Comparison of ENCODE assay signal across 9 mouse cellular contexts in genomic region chr4:82619539-82619941, GRCm38 (mm10).
A peak's percentile ranks its signal among the peaks of the same experiment; 100 is the strongest.
DNase-seq lines count a peak whose midpoint lies in the region; ATAC-seq and TF ChIP-seq lines count a peak whose summit lies in the region.
"Had no signal": no experiment of that assay in that cellular context is flagged by ENCODE, and none has a peak within 500 bp of the region (broad histone marks: within the 10 kb centered on the region; RNA-seq: fewer than 3 reads in every experiment).

No protein-coding gene starts in this region.

- peak; percentile 18 for DNase-seq in liver
- DNase-seq in cerebellum, adult 2 months = peak; percentile 47 to 76
- peak; percentile 83 for DNase-seq in hindbrain, postnatal 0 days (ENCODE audit: low spot score)
- DNase-seq in left cerebral cortex, postnatal 14 days (ENCODE audit: low spot score in 2 of 2) = peak; percentile 76 to 86
- peak; percentile 67 for DNase-seq in right cerebral cortex, adult 18-20 months
- no peak for DNase-seq in spleen, adult 18-20 months
- no peak for DNase-seq in heart, embryonic 10.5 days (ENCODE audit: low spot score)

- H3K4me2 ChIP-seq in liver, embryonic 12.5 days = no peak overlapping the region
- H3K4me2 ChIP-seq in hindbrain, postnatal 0 days (ENCODE audit: low read depth, low read length) = no peak overlapping the region

- H3K4me3 ChIP-seq in liver, embryonic 12.5 days = no peak overlapping the region
- no peak overlapping the region for H3K4me3 ChIP-seq in cerebellum, adult 2 months (replicated peaks; ENCODE audit: insufficient read depth, low read depth, low read length)
- no peak overlapping the region for H3K4me3 ChIP-seq in hindbrain, postnatal 0 days (ENCODE audit: low read length)
- no peak overlapping the region for H3K4me3 ChIP-seq in heart, embryonic 10.5 days
- H3K4me3 ChIP-seq: megakaryocyte, embryonic 14.5 days had no signal

- no peaks in the 10 kb centered on the region for H3K36me3 ChIP-seq in liver, embryonic 12.5 days
- H3K36me3 ChIP-seq in hindbrain, postnatal 0 days (ENCODE audit: insufficient read depth, low read length) = no peaks in the 10 kb centered on the region
- H3K36me3 ChIP-seq in heart, embryonic 10.5 days = no peaks in the 10 kb centered on the region

- 47% methylated on average over 12 of the region's 12 CpGs for WGBS in liver, embryonic 12.5 days (ENCODE audit: insufficient replicate concordance)
- WGBS in cerebellum, adult 2 months = 18% methylated on average over 12 of the region's 12 CpGs
- 42% methylated on average over 12 of the region's 12 CpGs for WGBS in hindbrain, postnatal 0 days
- WGBS in heart, embryonic 10.5 days = 65% methylated on average over 12 of the region's 12 CpGs

- ATAC-seq in liver, embryonic 12.5 days = no peak
- peak; percentile 65 for ATAC-seq in hindbrain, postnatal 0 days

- no peak for TF ChIP-seq POLR2A in cerebellum, adult 2 months (IDR thresholded peaks at IDR 0.05; ENCODE audit: borderline replicate concordance, insufficient read depth, low read length)

- H3K27ac ChIP-seq in liver, embryonic 12.5 days = no peak overlapping the region
- H3K27ac ChIP-seq in cerebellum, adult 2 months (ENCODE audit: insufficient read depth, low read length) = no peak overlapping the region
- H3K27ac ChIP-seq in hindbrain, postnatal 0 days = no peak overlapping the region
- H3K27ac ChIP-seq in heart, embryonic 10.5 days = no peak overlapping the region

- H3K9me3 ChIP-seq in liver, embryonic 12.5 days (replicated peaks) = no peaks in the 10 kb centered on the region
- no peaks in the 10 kb centered on the region for H3K9me3 ChIP-seq in hindbrain, postnatal 0 days (ENCODE audit: low read length)
- H3K9me3 ChIP-seq in heart, embryonic 10.5 days = no peaks in the 10 kb centered on the region
- H3K9me3 ChIP-seq: megakaryocyte, embryonic 14.5 days had no signal

- H3K4me1 ChIP-seq in liver, embryonic 12.5 days = peaks cover 11% of the 10 kb centered on the region; the same call in 1 of the 2 replicates
- H3K4me1 ChIP-seq in cerebellum, adult 2 months (ENCODE audit: control insufficient read depth, insufficient read depth, low read length) = peaks cover 6% of the 10 kb centered on the region; the same call in 1 of the 2 replicates
- H3K4me1 ChIP-seq in hindbrain, postnatal 0 days (ENCODE audit: insufficient read depth, low read length) = peaks cover 3% of the 10 kb centered on the region; the same call in 1 of the 2 replicates
- peaks cover 49% of the 10 kb centered on the region for H3K4me1 ChIP-seq in heart, embryonic 10.5 days
- H3K4me1 ChIP-seq: megakaryocyte, embryonic 14.5 days had no signal

- no peaks in the 10 kb centered on the region for H3K27me3 ChIP-seq in liver, embryonic 12.5 days (replicated peaks)
- no peaks in the 10 kb centered on the region for H3K27me3 ChIP-seq in cerebellum, adult 2 months (ENCODE audit: control insufficient read depth, insufficient read depth, low read length)
- H3K27me3 ChIP-seq in hindbrain, postnatal 0 days (ENCODE audit: insufficient read depth, low read length) = no peaks in the 10 kb centered on the region
- no peaks in the 10 kb centered on the region for H3K27me3 ChIP-seq in heart, embryonic 10.5 days (ENCODE audit: insufficient read depth, poor library complexity, severe bottlenecking)
- H3K27me3 ChIP-seq: megakaryocyte, embryonic 14.5 days had no signal

- intact Hi-C loops in left cerebral cortex, postnatal 14 days (cut with DNase I) = loop anchor here (10.0 kb wide), 2 partner anchors 1125 to 1435 kb away; no protein-coding TSS in a partner anchor

- H3K9ac ChIP-seq in liver, embryonic 12.5 days = no peak overlapping the region
- no peak overlapping the region for H3K9ac ChIP-seq in hindbrain, postnatal 0 days (replicated peaks; ENCODE audit: low read length)

- peak; percentile 36; the same call in 1 of the 2 replicates for TF ChIP-seq CTCF in cerebellum, adult 2 months (IDR thresholded peaks at IDR 0.05; ENCODE audit: borderline replicate concordance, insufficient read depth, low read depth, low read length)
- TF ChIP-seq CTCF in hindbrain, postnatal 0 days (IDR thresholded peaks at IDR 0.05; ENCODE audit: low read depth) = peak; percentile 66

Comparison
In these comparisons a context has a peak if more than half of its experiments do, and no peak if none do; other contexts are left out.
1. DNase-seq: peak in liver (single experiment), cerebellum, adult 2 months (2 of 2), hindbrain, postnatal 0 days (single experiment), left cerebral cortex, postnatal 14 days (2 of 2) and right cerebral cortex, adult 18-20 months (single experiment); none in spleen, adult 18-20 months (0 of 2) and heart, embryonic 10.5 days (single experiment).